Mouse (Mus musculus) testis, postnatal 10 days (tissue): ENCODE data around the gene Scn3a.
"Not testable (repeated sequence)": the region's sequence is repeated elsewhere in the genome, so short reads cannot be mapped to it uniquely, and the experiment has no call there.

Source experiments
- DNase-seq: peaks from one replicate; pipeline ENCODE4 v3.0.0; 2021; ENCODE audit warnings: low spot score

Gene Scn3a

GRCm38 (mm10) chr2:65490450-65490849, 77.0 kb downstream of the Scn3a start:
- no peak for DNase-seq

GRCm38 (mm10) chr2:65483434-65483833, 84.0 kb downstream of the Scn3a start:
- no peak for DNase-seq

GRCm38 (mm10) chr2:65481007-65481672, 86.3 kb downstream of the Scn3a start:
- DNase-seq, result no peak

- no peak for DNase-seq
Observed at GRCm38 (mm10) chr2:65471311-65471882, 96.0 kb downstream of the Scn3a start.

- no peak for DNase-seq
Observed at GRCm38 (mm10) chr2:65465694-65466093, 101.7 kb downstream of the Scn3a start.

- no peak for DNase-seq
Observed at GRCm38 (mm10) chr2:65453763-65454162, 113.7 kb downstream of the Scn3a start.

- not testable (repeated sequence) for DNase-seq
Observed at GRCm38 (mm10) chr2:65451401-65452078, 115.9 kb downstream of the Scn3a start.

- no peak for DNase-seq
Observed at GRCm38 (mm10) chr2:65450449-65451360, 116.7 kb downstream of the Scn3a start.

- DNase-seq, result no peak
Observed at GRCm38 (mm10) chr2:65449126-65449828, 118.2 kb downstream of the Scn3a start.

- no peak for DNase-seq
Observed at GRCm38 (mm10) chr2:65443082-65443481, 124.3 kb downstream of the Scn3a start.

- DNase-seq, result no peak
Observed at GRCm38 (mm10) chr2:65441566-65441965, 125.9 kb downstream of the Scn3a start.

- no peak for DNase-seq
Observed at GRCm38 (mm10) chr2:65441110-65441509, 126.3 kb downstream of the Scn3a start.

- no peak for DNase-seq
Observed at GRCm38 (mm10) chr2:65436917-65437316, 130.5 kb downstream of the Scn3a start.

GRCm38 (mm10) chr2:65423501-65423900, 143.9 kb downstream of the Scn3a start:
- no peak for DNase-seq

- no peak for DNase-seq
Observed at GRCm38 (mm10) chr2:65421259-65422255, 145.9 kb downstream of the Scn3a start.

- no peak for DNase-seq
Observed at GRCm38 (mm10) chr2:65418608-65419007, 148.8 kb downstream of the Scn3a start.

GRCm38 (mm10) chr2:65416535-65416934, 150.9 kb downstream of the Scn3a start:
- no peak for DNase-seq

GRCm38 (mm10) chr2:65415294-65415693, 152.1 kb downstream of the Scn3a start:
- DNase-seq, result no peak

- DNase-seq, result peak; percentile 71
Observed at GRCm38 (mm10) chr2:65414806-65415281, 152.6 kb downstream of the Scn3a start.

- DNase-seq, result peak; percentile 78
Observed at GRCm38 (mm10) chr2:65414237-65414636, 153.2 kb downstream of the Scn3a start.
